Mouse (Mus musculus): ENCODE results near the gene 5530401A14Rik. TPM values are rescaled to one million over a fixed set of nuclear protein-coding genes. Genes with fewer than 3 reads are reported as not detected.

5530401A14Rik gene
- total RNA-seq, 2 experiments from 2014 or later = 0.10 to 0.18 TPM

DNA sequence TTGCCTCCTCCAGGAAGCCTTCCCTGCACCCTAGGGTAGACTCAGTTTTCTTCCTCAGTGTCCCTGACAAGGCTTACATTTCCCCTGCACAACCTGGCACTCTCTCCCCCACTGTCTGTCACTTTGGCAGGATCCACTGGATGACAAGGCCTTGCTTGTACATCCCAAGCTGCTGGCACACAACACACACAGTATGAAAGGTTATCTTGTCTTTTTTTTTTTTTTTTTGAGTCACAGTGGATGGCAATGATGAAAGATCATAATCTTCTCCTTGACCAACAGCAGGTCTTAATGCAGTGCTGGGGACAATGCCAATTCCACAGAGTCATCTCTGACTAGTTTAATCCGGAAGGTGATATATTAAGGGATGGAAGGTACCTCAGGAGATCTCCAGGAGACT lies 77.0 kb downstream of the 5530401A14Rik start:
- no peak for DNase-seq

DNA sequence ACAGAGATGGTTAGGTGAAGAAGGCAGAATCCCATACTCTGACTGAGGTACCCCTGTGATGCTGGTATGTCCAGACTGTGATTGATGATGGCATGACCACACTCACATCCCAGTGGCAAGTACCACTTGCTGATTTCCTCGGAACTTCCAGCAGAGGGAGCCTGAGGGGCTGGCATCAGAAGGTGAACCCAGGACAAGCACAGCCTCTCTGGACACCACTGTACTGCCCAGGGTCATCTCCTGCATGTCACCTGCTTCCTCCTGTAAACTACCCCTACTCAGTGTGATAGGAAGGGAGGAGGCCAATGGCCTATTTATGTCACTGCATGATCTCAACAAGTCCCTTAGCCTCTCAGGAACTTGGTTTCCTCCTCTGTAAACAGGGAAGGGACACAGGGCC lies 80.5 kb downstream of the 5530401A14Rik start:
- peak; percentile 23 to 48 for DNase-seq

DNA sequence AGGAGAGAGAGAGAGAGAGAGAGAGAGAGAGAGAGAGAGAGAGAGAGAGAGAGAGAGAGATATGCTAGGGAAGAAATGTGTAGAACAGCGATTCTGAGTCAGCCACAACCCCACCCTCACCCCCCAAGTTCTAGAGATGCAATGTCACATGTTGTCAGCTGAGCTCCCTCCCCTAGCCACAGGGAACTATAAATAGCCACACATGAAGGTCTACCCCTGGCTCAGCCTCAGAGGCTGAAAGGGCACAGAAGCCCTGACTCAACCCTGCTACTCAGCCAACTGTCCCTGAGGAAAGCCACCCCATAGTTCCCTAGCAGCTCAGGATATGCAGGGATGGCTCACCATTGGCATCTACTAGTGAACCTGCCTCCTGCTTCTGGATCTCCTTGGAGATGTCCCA lies 81.7 kb downstream of the 5530401A14Rik start:
- peak; percentile 34 to 35 for DNase-seq

Other genes starting within 250 kb of the 5530401A14Rik start
- not detected for gene Asic2, start 107.8 kb downstream of the 5530401A14Rik start, total RNA-seq (2021)
- gene Ccl2, start 174.9 kb downstream of the 5530401A14Rik start, total RNA-seq (2021) = 1 to 10 TPM in 1 of 2 experiments, under 1 TPM in 1; 0.49 to 1.1 TPM
- gene Gm17268, start 177.9 kb downstream of the 5530401A14Rik start, total RNA-seq (2021) = not detected
- under 1 TPM in 1 of 2 experiments, not detected in 1; 0.45 TPM for gene Ccl7, start 185.0 kb downstream of the 5530401A14Rik start, total RNA-seq (2021)
- gene Ccl11, start 197.2 kb downstream of the 5530401A14Rik start, total RNA-seq (2021) = 1 to 10 TPM; 3.8 to 4.1 TPM
- gene Ccl12, start 241.2 kb downstream of the 5530401A14Rik start, total RNA-seq (2021) = under 1 TPM in 1 of 2 experiments, not detected in 1; 0.84 TPM